Mouse (Mus musculus) spleen, postnatal 14 days (tissue): Measurements from ENCODE around the gene 1700001P01Rik.
"Not testable (repeated sequence)": the region's sequence is repeated elsewhere in the genome, so short reads cannot be mapped to it uniquely, and the experiment has no call there.

Source experiments
- DNase-seq, 2 experiments: peaks; one replicate each; pipeline ENCODE4 v3.0.0; 2021 to 2022; ENCODE audit warnings: low spot score in 2 of 2

1700001P01Rik gene

DNA sequence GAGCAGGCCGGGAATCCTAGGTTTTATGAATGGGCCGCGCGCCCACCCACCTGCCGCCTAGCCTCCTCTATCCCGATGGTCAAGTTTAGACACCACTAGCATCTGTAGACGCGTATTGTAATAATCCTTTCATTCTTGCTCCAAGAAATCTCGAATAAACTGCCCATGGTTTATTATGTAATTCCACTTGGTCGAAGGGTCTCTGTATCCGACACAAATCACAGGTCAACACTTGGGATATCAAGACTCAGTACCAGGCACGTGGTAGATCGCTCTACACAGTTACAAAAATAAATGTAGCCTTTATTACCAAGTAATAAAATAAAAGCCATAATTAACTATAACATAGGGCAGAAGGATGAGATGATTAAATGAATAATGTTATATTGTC is 30.4 kb downstream of the 1700001P01Rik start:
- DNase-seq, result no peak

DNA sequence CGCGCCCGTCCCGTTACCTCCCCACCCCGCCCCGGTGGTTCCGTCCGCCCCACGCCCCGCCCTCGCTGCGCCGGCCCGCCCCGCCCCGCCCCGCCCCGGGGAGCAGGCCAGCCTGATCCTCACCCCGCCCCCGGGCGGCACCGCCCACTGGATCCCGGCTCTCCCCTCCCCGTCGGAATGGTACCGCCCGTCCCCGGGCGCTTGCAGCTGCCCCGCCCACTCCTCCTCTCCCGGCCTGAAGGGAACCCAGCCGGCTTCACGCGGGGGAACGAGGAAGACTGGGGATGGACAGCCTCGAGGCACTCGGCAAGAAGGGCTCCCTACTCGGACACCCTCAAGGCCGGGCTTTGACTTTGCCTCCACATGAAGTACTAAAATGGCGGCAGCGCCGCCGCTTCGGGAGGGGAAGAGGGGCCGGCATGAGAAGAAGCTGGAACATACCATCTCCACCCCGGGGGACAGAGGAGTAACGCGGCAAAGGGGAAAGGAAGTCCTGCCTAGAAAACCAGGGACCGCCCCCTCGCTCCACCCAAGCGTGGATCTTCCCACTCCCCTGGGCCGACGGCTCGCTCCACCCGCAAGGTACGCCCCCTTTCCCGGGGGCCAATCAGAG is 30.9 kb downstream of the 1700001P01Rik start:
- DNase-seq, result peak; percentile 98

DNA sequence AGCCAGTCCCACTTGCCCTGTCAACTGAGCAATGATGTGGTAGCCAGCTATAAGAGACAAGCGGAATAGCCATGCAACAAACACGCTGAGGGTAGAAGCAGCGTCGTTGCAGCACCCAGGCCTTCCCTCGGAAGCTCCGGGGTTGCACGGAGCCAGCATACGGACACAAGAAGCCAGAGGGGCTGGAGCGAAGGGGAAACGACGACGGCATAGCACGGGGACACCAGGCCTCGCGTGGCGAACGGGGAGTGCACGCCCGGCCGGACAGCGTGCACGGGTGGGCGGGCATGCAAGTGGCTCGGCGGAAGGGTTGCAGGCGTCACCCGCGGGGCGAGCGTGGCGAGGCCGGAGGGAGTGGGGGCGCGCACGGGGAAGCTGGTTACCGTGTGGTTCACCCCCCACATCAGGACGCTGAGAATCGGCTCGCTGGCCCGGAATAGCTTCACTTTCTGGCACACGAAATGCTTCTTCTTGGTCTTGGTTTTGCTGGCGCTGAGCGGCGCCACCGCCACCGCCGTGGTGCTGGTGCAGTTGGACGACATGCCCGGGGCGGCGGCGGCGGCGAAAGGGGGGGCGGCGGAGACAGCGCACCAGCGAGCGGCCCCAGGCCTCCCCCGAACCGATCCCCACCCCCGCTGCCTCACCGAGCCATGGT is 31.5 kb downstream of the 1700001P01Rik start, which contains the start of gene Pip4k2b:
TSS of gene Pip4k2b (minus strand) at position 642 of the 655 bp plus-strand sequence.
- peak; percentile 27 to 62 for DNase-seq

DNA sequence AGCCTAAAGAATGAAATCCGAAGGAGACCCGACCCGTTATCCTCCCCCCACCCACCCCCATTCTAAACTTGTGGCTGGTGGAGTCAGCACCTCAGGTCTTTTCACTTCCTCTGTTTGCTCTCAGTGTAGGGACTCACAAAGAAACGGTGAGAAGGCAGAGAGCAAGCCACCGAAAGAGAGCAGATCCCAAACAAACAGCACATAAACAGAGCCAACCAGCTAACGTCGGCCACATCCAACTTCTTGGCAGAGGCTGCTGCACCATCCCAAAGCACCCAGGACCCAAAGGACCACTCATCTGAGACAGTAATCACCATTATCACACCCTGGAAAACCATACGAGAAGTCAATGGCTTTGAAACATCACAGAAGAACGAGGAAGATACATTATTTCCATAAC is 32.3 kb downstream of the 1700001P01Rik start:
- DNase-seq, result no peak

DNA sequence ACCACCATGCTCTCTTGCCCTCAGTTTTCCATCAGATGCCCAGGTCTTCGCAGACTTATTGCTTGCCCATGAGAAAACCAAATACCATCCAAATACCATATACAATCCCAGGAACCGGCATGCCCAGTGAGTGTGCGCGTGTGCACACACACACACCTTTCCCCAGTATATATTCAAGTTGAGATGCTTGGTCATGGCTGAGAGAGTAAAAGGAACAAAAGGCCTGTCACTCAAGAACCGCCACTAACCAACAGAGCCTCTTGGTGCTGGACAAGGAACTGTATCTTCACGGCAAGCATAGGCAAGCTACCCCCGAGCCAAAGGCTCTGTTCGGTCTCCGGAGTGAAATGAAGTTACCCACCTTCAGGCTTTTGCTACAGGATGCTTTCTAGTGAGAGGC is 33.1 kb downstream of the 1700001P01Rik start:
- DNase-seq, result no peak

DNA sequence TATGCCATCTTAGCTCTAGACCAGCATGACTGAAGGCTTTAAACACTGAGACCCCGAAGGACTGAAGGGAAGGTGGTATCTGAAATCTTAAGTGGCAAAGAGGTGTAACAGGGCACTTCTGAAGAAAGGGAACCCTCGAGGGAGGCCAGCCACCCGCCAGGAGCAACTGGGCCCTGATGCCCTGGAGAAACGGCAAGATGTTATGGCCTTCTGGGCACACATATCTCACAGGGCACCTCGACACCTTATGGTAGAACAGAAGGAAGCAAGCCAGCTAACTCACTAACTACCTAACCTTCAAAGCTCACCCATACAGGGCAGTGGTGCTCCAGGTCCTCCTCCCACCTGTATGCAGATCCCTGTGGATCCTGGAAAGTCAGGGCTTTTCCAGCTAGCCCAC is 33.6 kb downstream of the 1700001P01Rik start:
- DNase-seq, result no peak

DNA sequence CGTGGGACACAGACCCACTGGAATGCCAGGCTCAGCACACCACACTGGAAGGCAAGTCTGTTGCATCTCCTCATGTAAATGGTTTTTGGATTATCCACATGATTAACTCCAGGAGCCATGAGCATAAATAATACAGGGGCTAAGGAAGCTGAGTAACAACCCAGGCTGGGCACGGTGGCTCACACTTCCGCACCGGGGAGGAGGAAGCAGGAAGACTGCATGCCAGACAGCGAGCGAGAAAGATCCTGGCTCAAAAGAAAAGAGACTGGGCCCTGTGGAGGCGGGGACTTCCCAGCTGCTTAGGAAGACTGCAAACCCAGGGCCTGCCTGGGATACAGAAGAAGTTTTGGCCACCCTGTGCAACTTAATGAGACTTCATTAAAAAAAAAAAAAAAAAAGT is 35.5 kb downstream of the 1700001P01Rik start:
- no peak for DNase-seq

DNA sequence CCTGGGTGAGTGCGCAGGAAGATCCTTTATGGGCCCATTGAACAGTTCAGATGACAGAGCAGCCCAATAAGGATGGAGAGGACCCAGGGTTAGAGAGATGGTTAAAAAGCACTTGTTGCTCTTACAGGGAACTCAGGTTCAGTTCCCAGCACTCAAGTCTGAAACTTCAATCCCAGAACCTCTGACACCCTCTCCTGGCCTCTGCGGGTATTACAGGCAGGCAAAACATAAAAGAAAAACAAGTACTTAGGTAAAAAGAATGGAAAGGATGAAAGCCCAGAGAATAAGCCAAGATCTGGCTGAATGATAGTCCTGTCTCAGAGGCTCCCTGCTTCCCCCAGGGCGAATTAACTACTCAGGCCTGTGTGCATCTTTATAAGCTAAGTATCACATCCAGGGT is 36.6 kb downstream of the 1700001P01Rik start:
- no peak for DNase-seq

DNA sequence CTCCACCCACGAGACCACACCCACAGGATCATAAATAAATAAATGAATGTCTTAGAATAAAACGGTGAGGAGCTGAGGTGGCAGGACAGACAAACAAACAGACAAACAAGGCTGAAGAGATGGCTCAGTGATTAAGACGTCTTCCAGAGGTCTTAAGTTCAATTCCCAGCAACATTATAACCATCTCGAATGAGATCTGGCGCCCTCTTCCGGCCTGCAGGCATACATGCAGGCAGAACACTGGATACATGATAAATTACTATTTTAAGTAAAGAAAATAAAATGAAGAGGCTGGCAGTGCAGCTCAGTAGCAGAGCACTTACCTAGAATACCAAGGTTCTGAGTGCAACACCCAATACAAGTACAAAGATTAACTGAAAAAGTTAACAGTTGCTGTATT is 37.0 kb downstream of the 1700001P01Rik start:
- DNase-seq, result no peak

DNA sequence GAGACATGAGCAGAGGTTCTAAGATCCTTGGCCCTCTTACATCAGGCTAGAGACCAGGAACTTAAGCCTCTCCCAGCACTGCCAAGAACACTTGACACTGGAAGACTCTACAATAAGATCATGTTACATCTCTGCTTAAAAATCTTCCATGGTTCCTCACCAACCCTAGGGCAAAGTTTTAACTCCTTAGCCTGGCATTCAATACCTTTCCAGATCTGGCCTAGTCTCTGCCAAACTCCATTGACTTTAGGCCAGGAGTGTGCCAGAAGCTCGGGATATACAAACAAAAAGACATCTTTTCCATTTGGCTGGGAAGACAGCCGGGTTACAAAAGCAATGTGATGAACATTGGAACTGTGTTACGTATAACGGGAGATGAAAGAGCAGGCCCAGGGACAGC is 38.1 kb downstream of the 1700001P01Rik start:
- no peak for DNase-seq

DNA sequence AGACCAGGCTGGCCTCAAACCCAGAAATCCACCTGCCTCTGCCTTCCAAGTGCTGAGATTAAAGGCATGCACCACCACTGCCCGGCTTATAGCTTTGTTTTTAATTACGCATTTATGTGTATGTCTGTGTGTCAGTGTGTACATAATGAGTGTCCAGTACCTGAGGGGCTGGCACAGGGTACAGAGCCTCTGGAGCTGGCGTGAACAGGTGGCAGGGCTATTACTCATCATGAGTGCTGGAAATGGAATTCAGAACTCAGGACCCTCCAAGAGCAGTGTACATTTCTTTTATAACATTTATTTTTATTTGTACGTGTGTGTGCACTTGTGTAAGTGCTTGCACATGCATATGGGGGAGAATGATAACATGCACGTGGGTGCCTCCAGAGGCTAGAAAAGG is 39.1 kb downstream of the 1700001P01Rik start:
- no peak for DNase-seq

DNA sequence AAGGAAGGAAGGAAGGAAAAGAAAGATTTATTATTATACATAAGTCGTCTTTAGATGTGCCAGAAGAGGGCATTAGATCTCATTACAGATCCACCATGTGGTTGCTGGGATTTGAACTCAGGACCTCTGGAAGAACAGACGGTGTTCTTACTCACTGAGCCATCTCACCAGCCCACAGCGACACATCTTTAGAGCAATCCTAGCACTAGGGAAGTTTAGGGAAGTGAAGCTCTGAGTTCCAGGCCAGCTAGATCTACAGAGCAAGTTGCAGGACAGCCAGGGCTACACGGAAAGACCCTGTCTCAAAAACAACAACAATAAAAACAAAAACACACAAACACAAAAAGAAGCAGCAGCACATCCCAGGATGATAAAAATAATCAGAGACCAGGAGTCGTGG is 40.9 kb downstream of the 1700001P01Rik start:
- DNase-seq, result not testable (repeated sequence)

DNA sequence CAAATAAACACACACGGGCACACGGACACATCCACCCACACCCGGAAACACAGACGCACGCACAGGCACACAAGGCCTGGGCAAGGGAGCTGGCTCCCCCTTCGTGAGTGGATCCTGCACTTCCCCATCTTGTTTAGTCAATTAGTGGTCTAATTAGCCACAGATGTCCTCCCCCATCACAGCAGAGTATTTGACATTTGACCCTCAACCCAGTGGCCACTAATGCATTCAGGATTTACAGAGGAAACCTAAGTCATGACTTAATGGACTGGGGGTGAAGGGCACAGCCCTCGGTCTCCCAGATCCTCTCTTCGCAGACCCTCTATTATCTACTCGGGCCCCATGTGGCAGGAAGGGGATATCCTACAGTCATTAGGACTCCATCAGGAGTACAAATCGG is 42.0 kb downstream of the 1700001P01Rik start:
- DNase-seq, result no peak

DNA sequence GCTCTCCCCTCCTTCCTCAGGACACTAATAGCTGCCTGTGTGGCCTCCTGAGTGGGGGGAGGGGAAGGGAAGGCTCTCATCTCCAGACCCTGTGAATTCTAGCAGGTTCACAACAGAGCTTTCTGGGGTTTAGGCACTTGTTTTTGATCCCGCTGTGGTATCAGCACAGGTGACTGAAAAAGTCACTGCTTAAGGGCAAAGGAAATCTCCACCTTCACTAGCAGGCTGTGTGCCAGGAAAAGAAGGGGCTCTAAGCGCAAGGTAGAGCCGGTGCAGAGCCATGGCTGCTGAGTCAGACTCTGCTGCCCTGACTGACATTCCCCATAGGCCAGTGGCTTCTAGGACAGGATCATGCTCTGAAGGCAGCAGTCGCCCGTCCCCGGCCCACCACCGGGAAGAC is 47.0 kb downstream of the 1700001P01Rik start:
- no peak for DNase-seq

DNA sequence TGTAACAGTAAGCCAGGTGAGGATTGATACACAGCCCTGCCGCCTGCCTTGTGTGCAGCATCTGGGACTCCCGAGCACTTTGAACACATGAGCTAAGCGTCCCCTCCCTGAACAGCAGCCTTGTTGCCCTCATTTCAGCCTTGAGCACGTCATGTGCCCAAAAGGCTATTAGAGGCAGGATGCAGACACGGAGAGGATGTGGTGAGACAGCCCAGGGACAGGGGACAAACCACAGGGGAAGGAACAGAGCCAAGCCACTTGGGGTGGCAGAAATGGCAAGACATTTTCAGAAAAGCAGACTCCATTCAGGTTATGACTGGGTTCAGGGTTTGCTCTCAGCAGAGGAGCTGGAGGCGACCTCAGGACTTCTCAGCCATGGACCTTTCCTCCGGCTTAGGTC is 47.4 kb downstream of the 1700001P01Rik start:
- DNase-seq, result no peak

DNA sequence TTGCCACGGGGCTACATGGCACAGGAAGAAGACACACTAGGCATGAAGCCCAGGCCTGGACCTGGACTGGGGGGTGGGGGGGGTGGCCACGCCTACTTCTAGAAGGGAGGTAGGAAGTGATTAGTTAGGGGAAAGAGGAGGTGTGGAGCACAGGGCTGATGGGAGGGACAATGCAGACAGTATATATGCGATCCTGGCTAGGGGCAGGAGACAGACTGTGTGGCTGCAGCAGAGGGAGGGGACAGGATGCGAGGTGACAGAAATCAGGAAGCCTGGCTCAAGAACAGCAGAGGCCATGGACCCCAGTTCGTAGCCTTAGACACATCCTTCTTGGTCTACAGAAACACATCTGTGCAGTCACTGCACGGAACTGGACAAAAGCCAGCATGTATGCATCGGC is 52.0 kb downstream of the 1700001P01Rik start:
- no peak for DNase-seq
